Mouse (Mus musculus) forebrain, embryonic 15.5 days (tissue): ENCODE data around the gene C530008M17Rik. TPM values are rescaled to one million over a fixed set of nuclear protein-coding genes. Genes with fewer than 3 reads are reported as not detected.

Experiments used
- ATAC-seq: fragments of 200-750 bp; cut with Nextera tagmentation; replicated peaks from 2 replicates; pipeline ENCODE4 v1.8.0; 2017; ENCODE audit warnings: mild to moderate bottlenecking, moderate TSS enrichment, moderate library complexity
- H3K27ac ChIP-seq: fragments of 300-500 bp; sonication (generic); replicated peaks from 2 replicates; pipeline ENCODE4 v1.5.1; 2015; ENCODE audit warnings: mild to moderate bottlenecking, inconsistent platforms
- H3K27me3 ChIP-seq: fragments of 300-500 bp; sonication (generic); 2 replicates; pipeline ENCODE4 v1.6.1; 2015; ENCODE audit warnings: inconsistent platforms
- H3K36me3 ChIP-seq: fragments of 300-500 bp; sonication (generic); 2 replicates; pipeline ENCODE4 v1.6.1; 2015; ENCODE audit warnings: mild to moderate bottlenecking, inconsistent platforms
- H3K4me1 ChIP-seq: fragments of 300-500 bp; sonication (generic); 2 replicates; pipeline ENCODE4 v1.6.1; 2015; ENCODE audit warnings: inconsistent platforms
- H3K4me2 ChIP-seq: fragments of 300-500 bp; sonication (generic); replicated peaks from 2 replicates; pipeline ENCODE4 v1.6.1; 2015; ENCODE audit warnings: mild to moderate bottlenecking, inconsistent platforms
- H3K4me3 ChIP-seq: fragments of 300-500 bp; sonication (generic); 2 replicates; pipeline ENCODE4 v1.5.1; 2015; ENCODE audit warnings: mild to moderate bottlenecking, inconsistent platforms
- H3K9ac ChIP-seq: fragments of 300-500 bp; sonication (generic); replicated peaks from 2 replicates; pipeline ENCODE4 v1.6.1; 2015; ENCODE audit warnings: mild to moderate bottlenecking, inconsistent platforms
- H3K9me3 ChIP-seq: fragments of 300-500 bp; sonication (generic); 2 replicates; pipeline ENCODE4 v1.6.1; 2016; ENCODE audit warnings: inconsistent platforms
- WGBS: fragments of 180-500 bp; shearing (Covaris S2); methylation state at CpG from one replicate; pipeline ENCODE4 v1.1.7; 2015; ENCODE audit warnings: mixed read lengths; 5-methylcytosine and 5-hydroxymethylcytosine counted together
- polyA plus RNA-seq: library from polyadenylated mRNA; unstranded; fragments of >200 nt; fragmentation: Nextera tagmentation; extraction: Ambion mirVana; gene quantifications from 2 replicates; pipeline ENCODE4 v1.2.1, GENCODE M21; 2015

The C530008M17Rik gene
- polyA plus RNA-seq, 1 experiment from 2014 or later = 84.9 TPM

- Histone ChIP-seq H3K4me2 (no peak overlapping the region), H3K27me3 (no peaks in the 10 kb centered on the region), H3K36me3 (peaks cover 7% of the 10 kb centered on the region; the same call in 1 of the 2 replicates), H3K9ac (no peak overlapping the region), H3K9me3 (no peaks in the 10 kb centered on the region), H3K27ac (no peak overlapping the region), H3K4me3 (no peak overlapping the region), H3K4me1 (no peaks in the 10 kb centered on the region; the same call in none of the 2 replicates)
- ATAC-seq = no peak
- WGBS = 71% methylated on average over 5 of the region's 5 CpGs
Measured at GRCm38 (mm10) chr5:76690177-76690593, 33.9 kb downstream of the C530008M17Rik start.

- ATAC-seq = no peak
- Histone ChIP-seq H3K9me3 (no peaks in the 10 kb centered on the region), H3K9ac (no peak overlapping the region), H3K27me3 (no peaks in the 10 kb centered on the region), H3K4me1 (no peaks in the 10 kb centered on the region; the same call in none of the 2 replicates), H3K4me2 (no peak overlapping the region), H3K27ac (no peak overlapping the region), H3K36me3 (peaks cover 7% of the 10 kb centered on the region; the same call in 1 of the 2 replicates), H3K4me3 (no peak overlapping the region)
- WGBS = 83% methylated on average over 5 of the region's 5 CpGs
Measured at GRCm38 (mm10) chr5:76691251-76691650, 34.9 kb downstream of the C530008M17Rik start.

- no peak overlapping the region for H3K4me3 ChIP-seq
- H3K27ac ChIP-seq = no peak overlapping the region
- H3K4me2 ChIP-seq = no peak overlapping the region
- WGBS = 78% methylated on average over 12 of the region's 12 CpGs
- no peak for ATAC-seq
- peaks cover 7% of the 10 kb centered on the region; the same call in 1 of the 2 replicates for H3K36me3 ChIP-seq
- H3K9me3 ChIP-seq = no peaks in the 10 kb centered on the region
- no peaks in the 10 kb centered on the region for H3K27me3 ChIP-seq
- H3K9ac ChIP-seq = no peak overlapping the region
- no peaks in the 10 kb centered on the region; the same call in none of the 2 replicates for H3K4me1 ChIP-seq
Measured at GRCm38 (mm10) chr5:76691706-76692424, 35.6 kb downstream of the C530008M17Rik start.

- no peaks in the 10 kb centered on the region for H3K36me3 ChIP-seq
- H3K9ac ChIP-seq = no peak overlapping the region
- ATAC-seq = no peak; the same call in 1 of the 2 replicates
- H3K27ac ChIP-seq = peak overlapping the region; percentile 1; the same call in 1 of the 2 replicates
- H3K27me3 ChIP-seq = no peaks in the 10 kb centered on the region
- H3K9me3 ChIP-seq = no peaks in the 10 kb centered on the region
- no peak overlapping the region for H3K4me3 ChIP-seq
- 54% methylated on average over 7 of the region's 7 CpGs for WGBS
- no peak overlapping the region for H3K4me2 ChIP-seq
- H3K4me1 ChIP-seq = peaks cover 48% of the 10 kb centered on the region
Measured at GRCm38 (mm10) chr5:76697536-76697935, 41.2 kb downstream of the C530008M17Rik start.

- Histone ChIP-seq H3K4me1 (peaks cover 54% of the 10 kb centered on the region), H3K27me3 (no peaks in the 10 kb centered on the region), H3K4me2 (no peak overlapping the region), H3K27ac (0 out of 2 replicates have a peak overlapping the region, but pooled peaks have one; percentile 1), H3K4me3 (no peak overlapping the region), H3K9me3 (no peaks in the 10 kb centered on the region), H3K36me3 (no peaks in the 10 kb centered on the region), H3K9ac (no peak overlapping the region)
- WGBS = 17% methylated on average over 2 of the region's 2 CpGs
- no peak for ATAC-seq
Measured at GRCm38 (mm10) chr5:76698187-76698586, 41.9 kb downstream of the C530008M17Rik start.

GRCm38 (mm10) chr5:76701127-76701853 is 45.0 kb downstream of the C530008M17Rik start:
- 69% methylated on average over 13 of the region's 13 CpGs for WGBS
- Histone ChIP-seq H3K4me2 (no peak overlapping the region), H3K4me3 (no peak overlapping the region), H3K36me3 (no peaks in the 10 kb centered on the region), H3K27me3 (no peaks in the 10 kb centered on the region), H3K4me1 (peaks cover 65% of the 10 kb centered on the region), H3K27ac (peak overlapping the region; percentile 69), H3K9me3 (no peaks in the 10 kb centered on the region), H3K9ac (no peak overlapping the region)
- ATAC-seq = peak; percentile 24; the same call in 1 of the 2 replicates

- Histone ChIP-seq H3K36me3 (no peaks in the 10 kb centered on the region), H3K9me3 (no peaks in the 10 kb centered on the region), H3K4me1 (peaks cover 63% of the 10 kb centered on the region), H3K27ac (peak overlapping the region; percentile 69), H3K4me2 (peak overlapping the region; percentile 20; the same call in 1 of the 2 replicates), H3K9ac (no peak overlapping the region), H3K27me3 (no peaks in the 10 kb centered on the region), H3K4me3 (no peak overlapping the region)
- 26% methylated on average over 9 of the region's 9 CpGs for WGBS
- peak; percentile 60 for ATAC-seq
Measured at GRCm38 (mm10) chr5:76702104-76702503, 45.8 kb downstream of the C530008M17Rik start.

- Histone ChIP-seq H3K36me3 (no peaks in the 10 kb centered on the region), H3K4me2 (peak overlapping the region; percentile 20; the same call in 1 of the 2 replicates), H3K27me3 (no peaks in the 10 kb centered on the region), H3K4me1 (peaks cover 58% of the 10 kb centered on the region), H3K27ac (peak overlapping the region; percentile 69), H3K9me3 (no peaks in the 10 kb centered on the region), H3K4me3 (no peak overlapping the region), H3K9ac (no peak overlapping the region)
- ATAC-seq = no peak
- 17% methylated on average over 12 of the region's 12 CpGs for WGBS
Measured at GRCm38 (mm10) chr5:76702646-76703045, 46.3 kb downstream of the C530008M17Rik start.

- WGBS = 62% methylated on average over 11 of the region's 11 CpGs
- Histone ChIP-seq H3K9me3 (no peaks in the 10 kb centered on the region), H3K36me3 (no peaks in the 10 kb centered on the region), H3K4me2 (no peak overlapping the region), H3K27me3 (no peaks in the 10 kb centered on the region), H3K4me1 (peaks cover 42% of the 10 kb centered on the region), H3K9ac (no peak overlapping the region), H3K4me3 (no peak overlapping the region), H3K27ac (peak overlapping the region; percentile 28)
- no peak for ATAC-seq
Measured at GRCm38 (mm10) chr5:76705307-76706173, 49.2 kb downstream of the C530008M17Rik start.

GRCm38 (mm10) chr5:76707072-76707471 is 50.8 kb downstream of the C530008M17Rik start:
- Histone ChIP-seq H3K4me1 (peaks cover 28% of the 10 kb centered on the region), H3K4me2 (no peak overlapping the region), H3K9me3 (no peaks in the 10 kb centered on the region), H3K27ac (no peak overlapping the region), H3K36me3 (no peaks in the 10 kb centered on the region), H3K27me3 (no peaks in the 10 kb centered on the region), H3K9ac (no peak overlapping the region), H3K4me3 (no peak overlapping the region)
- ATAC-seq = no peak
- WGBS = 95% methylated on average over 3 of the region's 3 CpGs

GRCm38 (mm10) chr5:76708004-76708403 is 51.7 kb downstream of the C530008M17Rik start:
- no peaks in the 10 kb centered on the region for H3K27me3 ChIP-seq
- no peak overlapping the region for H3K4me3 ChIP-seq
- H3K4me1 ChIP-seq = peaks cover 18% of the 10 kb centered on the region
- H3K9me3 ChIP-seq = no peaks in the 10 kb centered on the region
- WGBS = 74% methylated on average over 15 of the region's 15 CpGs
- H3K9ac ChIP-seq = no peak overlapping the region
- H3K27ac ChIP-seq = no peak overlapping the region
- no peaks in the 10 kb centered on the region for H3K36me3 ChIP-seq
- ATAC-seq = peak; percentile 43; the same call in 1 of the 2 replicates
- no peak overlapping the region for H3K4me2 ChIP-seq
